Mouse (Mus musculus) embryo, embryonic 11.5 days (tissue): ENCODE measurements around the gene Gm28102.
"Not testable (repeated sequence)": the region's sequence is repeated elsewhere in the genome, so short reads cannot be mapped to it uniquely, and the experiment has no call there.

ENCODE experiments used
- DNase-seq: peaks from one replicate; pipeline ENCODE4 v3.0.0-alpha.2; 2012; ENCODE audit warnings: low read depth, low spot score

The Gm28102 gene

DNA sequence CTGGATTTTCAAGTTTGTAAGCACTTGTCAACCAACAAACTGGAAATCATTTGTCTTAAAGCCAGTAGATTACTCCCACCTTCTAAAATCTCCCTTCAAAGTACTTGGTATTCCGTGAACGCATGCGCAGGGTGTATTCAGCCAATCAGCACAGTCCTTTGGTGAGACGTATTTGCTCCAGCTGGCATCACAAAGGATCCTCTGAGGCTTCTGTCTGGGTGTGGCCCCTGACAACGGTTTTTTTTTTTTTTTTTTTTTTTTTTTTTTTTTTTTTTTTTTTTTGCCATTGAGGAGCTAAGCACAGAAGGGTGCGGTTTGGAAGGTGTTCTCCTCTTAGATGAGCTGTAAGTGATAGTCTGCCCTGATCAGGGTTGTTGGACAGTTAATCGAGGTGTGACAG is at the start of gene Gm28102:
Gm28102 (plus strand) TSS at position 301 of the 400 bp plus-strand sequence.
- not testable (repeated sequence) for DNase-seq
